Mouse (Mus musculus) E14TG2a.4 (cell line): Measurements from ENCODE around the gene Slc16a6.

Source experiments
- H3K27me3 ChIP-seq: 2 replicates; pipeline ENCODE4 v1.6.1; 2014; ENCODE audit warnings: low read length, control low read depth; ENCODE audit not compliant: insufficient read depth
- H3K36me3 ChIP-seq: 2 replicates; pipeline ENCODE4 v1.6.1; 2014; ENCODE audit warnings: low read length, control low read depth; ENCODE audit not compliant: insufficient read depth
- H3K4me1 ChIP-seq: replicated peaks from 2 replicates; pipeline ENCODE4 v1.6.1; 2014; ENCODE audit warnings: low read depth, low read length, control low read depth
- H3K4me3 ChIP-seq: replicated peaks from 2 replicates; pipeline ENCODE4 v1.5.1; 2014; ENCODE audit warnings: mild to moderate bottlenecking, low read length
- H3K9me3 ChIP-seq: 2 replicates; pipeline ENCODE4 v1.6.1; 2014; ENCODE audit warnings: low read length, control low read depth
- CTCF ChIP-seq: conservative IDR thresholded peaks from 2 replicates; pipeline ENCODE4 v1.5.1; 2014; ENCODE audit warnings: low read length
- NANOG ChIP-seq: IDR thresholded peaks from 2 replicates; pipeline ENCODE4 v1.6.1; 2014; ENCODE audit warnings: borderline replicate concordance, low read length, mixed read lengths
- POU5F1 ChIP-seq: IDR thresholded peaks from 2 replicates; pipeline ENCODE4 v1.6.1; 2014; ENCODE audit warnings: low read length, borderline replicate concordance

The Slc16a6 gene

GRCm38 (mm10) chr11:109505823-109506222 lies 32.4 kb upstream of the Slc16a6 start:
- H3K27me3 ChIP-seq: peaks cover 9% of the 10 kb centered on the region; the same call in 1 of the 2 replicates

GRCm38 (mm10) chr11:109504977-109505376 lies 31.6 kb upstream of the Slc16a6 start:
- TF ChIP-seq NANOG (no peak), CTCF (no peak), POU5F1 (no peak)

More at GRCm38 (mm10) chr11:109505823-109506222, 32.4 kb upstream of the Slc16a6 start:
- no peak overlapping the region for H3K4me3 ChIP-seq
- TF ChIP-seq CTCF (no peak), NANOG (no peak), POU5F1 (no peak)
- H3K36me3 ChIP-seq: no peaks in the 10 kb centered on the region
- H3K4me1 ChIP-seq: peaks cover 10% of the 10 kb centered on the region
- H3K9me3 ChIP-seq: no peaks in the 10 kb centered on the region

GRCm38 (mm10) chr11:109500206-109500605 lies 26.8 kb upstream of the Slc16a6 start:
- no peaks in the 10 kb centered on the region for H3K36me3 ChIP-seq
- no peak overlapping the region for H3K4me3 ChIP-seq
- H3K27me3 ChIP-seq: peaks cover 9% of the 10 kb centered on the region; the same call in 1 of the 2 replicates
- H3K9me3 ChIP-seq: no peaks in the 10 kb centered on the region
- no peak for TF ChIP-seq POU5F1
- TF ChIP-seq NANOG: no peak
- TF ChIP-seq CTCF: no peak
- H3K4me1 ChIP-seq: peaks cover 19% of the 10 kb centered on the region

More at GRCm38 (mm10) chr11:109504977-109505376, 31.6 kb upstream of the Slc16a6 start:
- Histone ChIP-seq H3K4me1 (peaks cover 10% of the 10 kb centered on the region), H3K9me3 (no peaks in the 10 kb centered on the region), H3K4me3 (no peak overlapping the region), H3K27me3 (peaks cover 9% of the 10 kb centered on the region; the same call in 1 of the 2 replicates), H3K36me3 (no peaks in the 10 kb centered on the region)

- Histone ChIP-seq H3K4me3 (no peak overlapping the region), H3K36me3 (no peaks in the 10 kb centered on the region), H3K4me1 (peaks cover 19% of the 10 kb centered on the region), H3K27me3 (peaks cover 5% of the 10 kb centered on the region; the same call in 1 of the 2 replicates), H3K9me3 (no peaks in the 10 kb centered on the region)
- TF ChIP-seq CTCF (no peak), NANOG (no peak), POU5F1 (no peak)
Observed at GRCm38 (mm10) chr11:109497990-109498389, 24.6 kb upstream of the Slc16a6 start.

GRCm38 (mm10) chr11:109496996-109497714 lies 23.8 kb upstream of the Slc16a6 start:
- Histone ChIP-seq H3K27me3 (peaks cover 5% of the 10 kb centered on the region; the same call in 1 of the 2 replicates), H3K9me3 (no peaks in the 10 kb centered on the region), H3K36me3 (no peaks in the 10 kb centered on the region), H3K4me1 (peaks cover 19% of the 10 kb centered on the region), H3K4me3 (no peak overlapping the region)
- no peak for TF ChIP-seq NANOG
- TF ChIP-seq POU5F1: no peak
- no peak for TF ChIP-seq CTCF

- Histone ChIP-seq H3K9me3 (no peaks in the 10 kb centered on the region), H3K4me1 (peaks cover 19% of the 10 kb centered on the region), H3K27me3 (peaks cover 3% of the 10 kb centered on the region; the same call in 1 of the 2 replicates), H3K4me3 (no peak overlapping the region), H3K36me3 (no peaks in the 10 kb centered on the region)
- TF ChIP-seq NANOG (no peak), POU5F1 (no peak), CTCF (no peak)
Observed at GRCm38 (mm10) chr11:109496475-109496993, 23.1 kb upstream of the Slc16a6 start.

- H3K4me3 ChIP-seq: no peak overlapping the region
- H3K27me3 ChIP-seq: no peaks in the 10 kb centered on the region; the same call in 1 of the 2 replicates
- H3K4me1 ChIP-seq: peaks cover 19% of the 10 kb centered on the region
- no peaks in the 10 kb centered on the region for H3K9me3 ChIP-seq
- TF ChIP-seq CTCF (no peak), NANOG (no peak), POU5F1 (no peak)
- H3K36me3 ChIP-seq: no peaks in the 10 kb centered on the region
Observed at GRCm38 (mm10) chr11:109495771-109496474, 22.5 kb upstream of the Slc16a6 start.
